Mouse (Mus musculus) hindbrain, embryonic 16.5 days (tissue): ENCODE data around the gene Ddx19b. TPM values are rescaled to one million over a fixed set of nuclear protein-coding genes. Genes with fewer than 3 reads are reported as not detected.
"Not testable (repeated sequence)": the region's sequence is repeated elsewhere in the genome, so short reads cannot be mapped to it uniquely, and the experiment has no call there.

Experiments used
- ATAC-seq: fragments of 200-750 bp; cut with Nextera tagmentation; 2 replicates; pipeline ENCODE4 v1.8.0; 2017; ENCODE audit warnings: moderate TSS enrichment, moderate library complexity
- H3K27ac ChIP-seq: fragments of 300-500 bp; sonication (generic); 2 replicates; pipeline ENCODE4 v1.5.1; 2014; ENCODE audit warnings: low read depth, mild to moderate bottlenecking, control low read depth, low read length, moderate library complexity
- H3K27me3 ChIP-seq: fragments of 300-500 bp; sonication (generic); replicated peaks from 2 replicates; pipeline ENCODE4 v1.6.1; 2014; ENCODE audit warnings: low read length; ENCODE audit not compliant: control insufficient read depth, insufficient read depth
- H3K36me3 ChIP-seq: fragments of 300-500 bp; sonication (generic); 2 replicates; pipeline ENCODE4 v1.6.1; 2014; ENCODE audit warnings: mild to moderate bottlenecking, low read length, moderate library complexity, mixed read lengths; ENCODE audit not compliant: control insufficient read depth, insufficient read depth
- H3K4me1 ChIP-seq: fragments of 300-500 bp; sonication (generic); 2 replicates; pipeline ENCODE4 v1.6.1; 2014; ENCODE audit warnings: low read depth, low read length; ENCODE audit not compliant: control insufficient read depth, insufficient read depth
- H3K4me2 ChIP-seq: fragments of 300-500 bp; sonication (generic); 2 replicates; pipeline ENCODE4 v1.6.1; 2014; ENCODE audit warnings: mild to moderate bottlenecking, low read length, control low read depth, moderate library complexity
- H3K4me3 ChIP-seq: fragments of 300-500 bp; sonication (generic); 2 replicates; pipeline ENCODE4 v1.5.1; 2014; ENCODE audit warnings: mild to moderate bottlenecking, low read length, control low read depth, moderate library complexity
- H3K9ac ChIP-seq: fragments of 300-500 bp; sonication (generic); 2 replicates; pipeline ENCODE4 v1.6.1; 2014; ENCODE audit warnings: low read depth, mild to moderate bottlenecking, control low read depth, low read length, moderate library complexity
- H3K9me3 ChIP-seq: fragments of 300-500 bp; sonication (generic); 2 replicates; pipeline ENCODE4 v1.6.1; 2014; ENCODE audit warnings: mild to moderate bottlenecking, low read length, moderate library complexity; ENCODE audit not compliant: control insufficient read depth
- WGBS: fragments of 180-500 bp; shearing (Covaris S2); extraction: QIAGEN DNeasy Blood & Tissue Kit; methylation state at CpG from one replicate; pipeline ENCODE4 v1.1.7; 2014; 5-methylcytosine and 5-hydroxymethylcytosine counted together
- polyA plus RNA-seq: library from polyadenylated mRNA; unstranded; fragments of >200 nt; fragmentation: Nextera tagmentation; extraction: Ambion mirVana; gene quantifications from 2 replicates; pipeline ENCODE4 v1.2.1, GENCODE M21; 2015

Ddx19b gene
- polyA plus RNA-seq, 1 experiment from 2014 or later, result 6.9 TPM

DNA sequence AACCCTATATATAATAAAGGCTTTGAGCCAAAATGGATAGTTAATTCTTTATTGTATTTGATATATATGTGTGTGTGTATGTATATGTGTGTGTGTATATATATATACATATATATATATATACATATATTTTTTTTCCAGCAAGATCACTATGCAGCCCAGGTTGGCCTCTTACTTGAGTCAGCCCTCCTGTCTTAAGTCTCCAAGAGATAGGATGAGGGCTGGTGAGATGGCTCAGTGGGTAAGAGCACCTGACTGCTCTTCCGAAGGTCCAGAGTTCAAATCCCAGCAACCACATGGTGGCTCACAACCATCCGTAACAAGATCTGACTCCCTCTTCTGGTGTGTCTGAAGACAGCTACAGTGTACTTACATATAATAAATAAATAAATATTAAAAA, 4.9 kb downstream of the Ddx19b start:
- 100% methylated on average over 1 of the region's 2 CpGs for WGBS
- H3K4me1 ChIP-seq, H3K9me3 ChIP-seq, H3K27ac ChIP-seq, H3K4me3 ChIP-seq, H3K4me2 ChIP-seq, H3K9ac ChIP-seq, H3K27me3 ChIP-seq, ATAC-seq, H3K36me3 ChIP-seq: not testable (repeated sequence)

- H3K4me1 ChIP-seq, H3K4me3 ChIP-seq, H3K9me3 ChIP-seq, H3K4me2 ChIP-seq, H3K27me3 ChIP-seq, ATAC-seq, H3K27ac ChIP-seq, H3K9ac ChIP-seq: not testable (repeated sequence)
- WGBS, result 93% methylated on average over 7 of the region's 10 CpGs
- peaks cover 23% of the 10 kb centered on the region for H3K36me3 ChIP-seq
Measured at GRCm38 (mm10) chr8:111010230-111010991, 21.1 kb downstream of the Ddx19b start.

DNA sequence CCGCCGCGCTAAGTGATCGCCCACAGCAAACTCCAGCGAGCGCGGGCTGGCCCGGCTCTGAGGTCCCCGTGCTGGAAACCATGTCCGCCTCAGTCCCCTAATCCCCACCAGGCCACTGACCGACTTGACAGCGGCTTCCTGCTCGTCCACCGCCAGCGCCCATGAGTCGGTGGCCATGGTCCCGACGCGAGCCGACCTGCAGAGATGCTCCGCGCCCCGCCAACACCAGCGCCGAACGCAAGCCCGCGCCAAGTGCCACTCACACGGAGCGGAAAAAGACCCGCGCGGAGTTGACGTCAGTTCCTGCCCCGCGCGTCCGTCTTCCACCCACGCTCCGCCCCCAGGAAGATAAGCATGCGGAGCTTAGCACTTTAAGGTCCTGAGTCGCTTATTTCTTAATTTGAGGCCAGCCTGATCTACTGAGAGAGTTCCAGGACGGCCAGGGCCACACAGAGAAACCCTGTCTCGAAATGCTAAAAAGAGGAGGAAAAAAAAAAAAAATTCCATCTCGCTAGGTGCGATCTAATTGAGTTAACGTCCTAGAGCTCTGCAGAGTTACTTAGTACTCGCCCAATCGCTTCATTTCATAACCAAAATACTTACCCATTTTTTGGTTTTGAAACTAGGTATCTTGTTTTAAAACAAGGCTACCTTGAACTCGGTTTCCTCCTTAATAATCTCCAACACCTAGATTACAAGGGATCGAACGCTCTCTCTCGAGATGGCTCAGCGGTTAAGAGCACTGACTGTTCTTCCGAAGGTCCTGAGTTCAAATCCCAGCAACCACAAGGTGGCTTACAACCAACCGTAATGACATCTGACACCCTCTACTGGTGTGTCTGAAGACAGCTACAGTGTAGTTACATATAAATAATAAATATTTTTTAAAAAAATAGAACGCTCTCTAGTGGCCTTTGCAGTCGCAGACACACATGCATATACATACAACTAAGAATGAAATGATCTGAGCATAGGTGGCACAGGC, 33.7 kb downstream of the Ddx19b start, which contains the start of gene Ddx19a:
Gene Ddx19a (minus strand): TSS at position 254 of the 985 bp plus-strand sequence.
- peaks cover 12% of the 10 kb centered on the region for H3K4me1 ChIP-seq
- WGBS, result 3% methylated on average over 58 of the region's 58 CpGs
- peak within 1 kb of the TSS; percentile 84 for H3K9ac ChIP-seq
- H3K27me3 ChIP-seq, result no peaks in the 10 kb centered on the region
- H3K4me3 ChIP-seq, result peak within 1 kb of the TSS; percentile 81
- H3K36me3 ChIP-seq, result 0 out of 2 replicates have a peak, but pooled peaks cover 2% of the 10 kb centered on the region
- peak within 1 kb of the TSS; percentile 79 for H3K27ac ChIP-seq
- H3K9me3 ChIP-seq, result no peaks in the 10 kb centered on the region
- peak within 1 kb of the TSS; percentile 94 for H3K4me2 ChIP-seq
- ATAC-seq, result peak; percentile 98

DNA sequence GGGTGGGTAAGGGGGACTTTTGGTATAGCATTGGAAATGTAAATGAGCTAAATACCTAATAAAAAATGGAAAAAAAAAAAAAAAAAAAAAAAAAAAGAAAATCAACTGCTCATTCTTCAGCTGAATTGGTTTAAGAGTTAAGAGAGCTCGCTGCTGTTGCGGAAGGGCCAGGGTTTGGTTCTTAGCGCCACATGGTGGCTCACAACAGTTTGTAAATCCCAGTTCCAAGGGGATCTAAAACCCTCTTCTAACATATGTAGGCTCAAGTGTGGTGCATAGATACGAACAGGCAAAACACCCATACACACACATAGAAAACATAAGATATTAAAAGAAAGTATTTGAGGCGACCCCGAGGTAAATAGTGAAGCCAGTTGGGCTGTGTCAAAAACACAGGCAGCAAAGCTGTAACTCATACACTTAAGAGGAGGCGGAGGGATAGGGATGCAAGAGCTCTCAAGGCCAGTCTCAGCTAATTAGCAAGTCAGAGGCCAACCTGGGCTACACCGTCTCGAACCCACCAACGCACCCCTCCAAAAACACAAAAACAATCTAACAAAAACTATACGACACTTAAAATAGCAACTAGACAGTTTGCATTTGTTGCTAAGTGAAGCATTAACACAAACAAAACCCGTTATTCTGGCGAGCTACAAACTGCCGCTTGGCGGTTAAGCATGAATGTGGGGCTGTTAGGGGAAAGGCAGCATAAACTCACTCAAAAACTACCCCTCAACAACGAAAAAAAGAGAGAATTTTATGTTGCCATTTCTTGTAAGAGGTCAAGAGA, 34.7 kb downstream of the Ddx19b start:
- Histone ChIP-seq H3K4me1 (peaks cover 12% of the 10 kb centered on the region), H3K27ac (peak overlapping the region; percentile 79), H3K36me3 (0 out of 2 replicates have a peak, but pooled peaks cover 3% of the 10 kb centered on the region), H3K4me3 (peak overlapping the region; percentile 81), H3K4me2 (peak overlapping the region; percentile 94), H3K9ac (peak overlapping the region; percentile 84), H3K27me3 (no peaks in the 10 kb centered on the region), H3K9me3 (no peaks in the 10 kb centered on the region)
- ATAC-seq, result no peak
- 37% methylated on average over 16 of the region's 16 CpGs for WGBS

DNA sequence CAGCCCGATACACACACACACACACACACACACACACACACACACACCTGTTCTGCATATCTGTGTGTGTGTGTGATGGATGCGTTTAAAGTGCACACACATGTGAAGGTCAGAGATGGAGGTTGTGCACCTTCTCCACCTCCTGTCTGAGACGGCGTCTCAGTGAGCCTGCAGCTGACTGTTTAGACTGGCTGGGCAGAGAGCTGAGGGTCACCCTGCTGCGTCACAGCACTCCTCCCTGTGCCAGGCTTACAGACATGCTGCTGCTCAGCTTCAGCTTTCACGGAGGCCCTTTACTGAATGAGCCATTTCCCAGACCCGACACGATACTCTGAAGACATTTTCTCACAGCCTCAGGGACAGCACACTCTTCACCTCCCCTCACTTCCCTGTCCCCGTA, 41.5 kb downstream of the Ddx19b start:
- 89% methylated on average over 9 of the region's 9 CpGs for WGBS
- Histone ChIP-seq H3K9ac (no peak overlapping the region), H3K36me3 (peaks cover 32% of the 10 kb centered on the region), H3K4me3 (no peak overlapping the region), H3K4me2 (no peak overlapping the region), H3K27ac (no peak overlapping the region), H3K4me1 (no peaks in the 10 kb centered on the region), H3K9me3 (no peaks in the 10 kb centered on the region), H3K27me3 (no peaks in the 10 kb centered on the region)
- ATAC-seq, result no peak

- no peak for ATAC-seq
- no peak overlapping the region for H3K4me2 ChIP-seq
- no peaks in the 10 kb centered on the region for H3K27me3 ChIP-seq
- H3K9ac ChIP-seq, result no peak overlapping the region
- H3K9me3 ChIP-seq, result no peaks in the 10 kb centered on the region
- H3K4me1 ChIP-seq, result no peaks in the 10 kb centered on the region
- H3K36me3 ChIP-seq, result peaks cover 44% of the 10 kb centered on the region
- no peak overlapping the region for H3K27ac ChIP-seq
- WGBS, result 90% methylated on average over 8 of the region's 8 CpGs
- H3K4me3 ChIP-seq, result no peak overlapping the region
Measured at GRCm38 (mm10) chr8:110987805-110988744, 43.5 kb downstream of the Ddx19b start.

GRCm38 (mm10) chr8:110981304-110981703, 50.2 kb downstream of the Ddx19b start:
- WGBS, result 96% methylated on average over 2 of the region's 2 CpGs
- ATAC-seq, result no peak

GRCm38 (mm10) chr8:110977987-110978386, 53.6 kb downstream of the Ddx19b start:
- H3K4me3 ChIP-seq, H3K9ac ChIP-seq, H3K9me3 ChIP-seq, H3K4me2 ChIP-seq, ATAC-seq, H3K27me3 ChIP-seq, H3K4me1 ChIP-seq, H3K27ac ChIP-seq: not testable (repeated sequence)
- 94% methylated on average over 2 of the region's 2 CpGs for WGBS
- H3K36me3 ChIP-seq, result peaks cover 24% of the 10 kb centered on the region

More at GRCm38 (mm10) chr8:110981304-110981703, 50.2 kb downstream of the Ddx19b start:
- Histone ChIP-seq H3K9me3 (no peaks in the 10 kb centered on the region), H3K4me3 (no peak overlapping the region), H3K27me3 (no peaks in the 10 kb centered on the region), H3K4me2 (no peak overlapping the region), H3K4me1 (no peaks in the 10 kb centered on the region), H3K9ac (no peak overlapping the region), H3K36me3 (peaks cover 39% of the 10 kb centered on the region), H3K27ac (no peak overlapping the region)
